Mouse (Mus musculus) spleen, postnatal 0 days (tissue): ENCODE data around the gene Pitpnc1. TPM values are rescaled to one million over a fixed set of nuclear protein-coding genes. Genes with fewer than 3 reads are reported as not detected.

Experiments
- polyA plus RNA-seq: library from polyadenylated mRNA; unstranded; fragments of >200 nt; fragmentation: Nextera tagmentation; extraction: Ambion mirVana; gene quantifications from 2 replicates; pipeline ENCODE4 v1.2.1, GENCODE M21; 2015

Gene Pitpnc1
- polyA plus RNA-seq, result 13.2 and 14.5 TPM in 2 replicates

GRCm38 (mm10) chr11:107470521-107471041, at the start of gene Pitpnc1:
Pitpnc1 (minus strand) TSS chr11:107470699.

GRCm38 (mm10) chr11:107479053-107479861, 8.8 kb upstream of the Pitpnc1 start, which contains the start of gene Psmd12:
Psmd12 (plus strand) TSS chr11:107479484.

GRCm38 (mm10) chr11:107188565-107189552, 281.6 kb downstream of the Pitpnc1 start, which contains the start of gene Nol11:
Nol11 (minus strand) TSS chr11:107189381.

Other genes starting within 250 kb of the Pitpnc1 start
- 97.9 and 98.8 TPM in 2 replicates for gene Psmd12, start 8.8 kb upstream of the Pitpnc1 start, polyA plus RNA-seq
- gene Helz, start 77.2 kb upstream of the Pitpnc1 start, polyA plus RNA-seq, result 6.8 and 8.4 TPM in 2 replicates
- not detected in 2 replicates for gene Cacng1, start 245.8 kb upstream of the Pitpnc1 start, polyA plus RNA-seq